Mouse (Mus musculus) C2C12 (cell line): ENCODE results near the gene Scg3. TPM values are rescaled to one million over a fixed set of nuclear protein-coding genes. Genes with fewer than 3 reads are reported as not detected.

Source experiments
- H3K27me3 ChIP-seq: one replicate; pipeline ENCODE4 v1.6.1; 2011; ENCODE audit not compliant: control insufficient read depth, insufficient read depth, insufficient read length
- H3K36me3 ChIP-seq: one replicate; pipeline ENCODE4 v1.6.1; 2011; ENCODE audit not compliant: control insufficient read depth, insufficient read depth
- H3K4me3 ChIP-seq: one replicate; pipeline ENCODE4 v1.5.1; 2011; ENCODE audit warnings: mild to moderate bottlenecking, control low read depth; ENCODE audit not compliant: poor library complexity, insufficient read depth, severe bottlenecking
- H3K79me2 ChIP-seq: one replicate; pipeline ENCODE4 v1.6.1; 2011; ENCODE audit not compliant: control insufficient read depth, insufficient read depth
- H3K79me3 ChIP-seq: one replicate; pipeline ENCODE4 v1.6.1; 2011; ENCODE audit warnings: low read depth, control low read depth
- H3ac ChIP-seq: one replicate; pipeline ENCODE3; 2011; ENCODE audit warnings: low read depth; ENCODE audit not compliant: control insufficient read depth, insufficient read length
- CEBPB ChIP-seq: IDR thresholded peaks from one replicate; pipeline ENCODE4 v1.6.1; 2011; ENCODE audit warnings: low read depth, mild to moderate bottlenecking, control low read depth, moderate library complexity
- CTCF ChIP-seq: IDR thresholded peaks from one replicate; pipeline ENCODE4 v1.5.1; 2011; ENCODE audit not compliant: control insufficient read depth, insufficient read depth, insufficient read length
- FOSL1 ChIP-seq: IDR thresholded peaks from one replicate; pipeline ENCODE4 v1.8.0; 2011; ENCODE audit warnings: mild to moderate bottlenecking, low read length; ENCODE audit not compliant: poor library complexity, insufficient read depth, severe bottlenecking
- MAX ChIP-seq: IDR thresholded peaks from one replicate; pipeline ENCODE4 v1.6.1; 2011; ENCODE audit warnings: mild to moderate bottlenecking, control low read depth
- MYOD1 ChIP-seq: IDR thresholded peaks from one replicate; pipeline ENCODE4 v1.6.1; 2011; ENCODE audit warnings: low read depth; ENCODE audit not compliant: control insufficient read depth, insufficient read length
- MYOG ChIP-seq: IDR thresholded peaks from one replicate; pipeline ENCODE4 v1.6.1; 2011; ENCODE audit not compliant: control insufficient read depth, insufficient read length; ENCODE audit errors: extremely low read depth
- USF1 ChIP-seq: IDR thresholded peaks from one replicate; pipeline ENCODE4 v1.6.1; 2011; ENCODE audit warnings: low read depth, mild to moderate bottlenecking, control low read depth, moderate library complexity
- polyA plus RNA-seq: library from polyadenylated mRNA; unstranded; fragments of >200 nt; fragmentation: generic; extraction: Trizol; gene quantifications from one replicate; pipeline ENCODE4 v1.2.1, GENCODE M21; 2012; ENCODE audit warnings: missing spikeins

Gene Scg3
- polyA plus RNA-seq, 1 experiment: not detected

DNA sequence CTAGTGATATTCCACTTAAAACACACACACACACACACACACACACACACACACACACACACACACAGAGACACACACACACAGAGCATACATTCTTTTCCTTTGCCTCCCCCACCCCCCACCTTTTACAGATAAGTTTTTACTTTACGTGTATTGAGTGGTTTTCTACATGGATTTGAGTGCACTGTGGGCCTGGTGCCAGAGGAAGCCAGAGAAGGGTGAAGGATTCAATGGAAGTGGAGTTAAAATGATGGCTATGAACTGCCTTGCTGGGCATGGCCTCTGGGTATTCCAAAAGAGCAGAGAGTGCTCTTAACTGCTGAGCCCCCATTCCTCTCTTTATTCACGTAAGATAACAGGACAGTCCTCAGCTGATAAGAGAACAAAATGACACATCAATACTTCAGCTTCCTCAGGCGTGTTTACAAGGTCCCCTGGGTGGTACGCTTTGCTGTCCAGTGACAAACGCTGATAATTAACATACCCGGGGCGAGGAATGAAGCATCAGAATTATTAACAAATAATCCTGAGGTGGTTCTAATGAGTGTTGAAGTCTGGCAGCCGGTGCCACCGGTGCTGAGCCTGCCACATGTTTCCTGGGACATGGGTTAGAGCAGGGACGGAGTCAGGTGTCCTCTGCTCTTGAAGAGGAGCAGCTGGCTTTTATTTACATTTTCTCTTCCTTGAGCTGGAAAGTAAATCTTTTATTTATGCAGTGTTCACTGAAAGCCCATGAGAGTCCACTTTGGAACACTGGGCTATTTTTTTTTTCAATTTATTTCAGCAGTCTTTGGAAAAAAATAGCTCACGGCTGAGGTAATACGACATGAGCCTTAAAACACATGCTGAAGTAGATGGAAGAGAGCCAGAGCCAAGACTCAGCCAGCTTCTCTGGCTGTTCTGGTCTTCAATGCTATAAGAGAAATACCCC lies 29.6 kb downstream of the Scg3 start:
- no peak for TF ChIP-seq FOSL1
- TF ChIP-seq CTCF: no peak
- TF ChIP-seq MYOD1: no peak
- no peak for TF ChIP-seq MAX
- no peak for TF ChIP-seq MYOG
- no peak for TF ChIP-seq USF1
- TF ChIP-seq CEBPB: no peak
- Histone ChIP-seq H3K36me3 (no peaks in the 10 kb centered on the region), H3K27me3 (no peaks in the 10 kb centered on the region), H3K4me3 (no peak overlapping the region), H3ac (no peak overlapping the region), H3K79me2 (no peaks in the 10 kb centered on the region), H3K79me3 (no peaks in the 10 kb centered on the region)

DNA sequence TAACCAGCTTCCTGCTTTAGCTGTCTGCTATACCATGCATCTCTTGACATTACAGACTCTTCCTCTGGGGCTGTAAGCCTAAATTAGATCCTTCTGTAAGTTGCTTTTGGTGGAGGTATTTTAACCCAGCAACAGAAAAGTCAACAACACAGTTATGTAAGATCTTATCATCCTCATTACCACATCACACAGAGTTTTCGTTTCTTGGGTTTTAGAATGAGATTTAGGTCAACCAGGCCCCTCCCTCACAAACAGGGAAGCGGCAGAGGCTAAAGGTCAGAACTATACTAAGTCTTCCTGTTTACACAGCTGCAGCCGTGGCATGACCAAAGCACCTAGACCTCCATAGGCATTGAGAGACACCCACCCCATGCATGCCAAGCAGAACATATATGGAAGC lies 38.5 kb downstream of the Scg3 start:
- H3K36me3 ChIP-seq: no peaks in the 10 kb centered on the region
- no peak overlapping the region for H3ac ChIP-seq
- H3K79me2 ChIP-seq: no peaks in the 10 kb centered on the region
- no peak overlapping the region for H3K4me3 ChIP-seq
- no peak for TF ChIP-seq USF1
- no peak for TF ChIP-seq MYOG
- TF ChIP-seq CEBPB: no peak
- no peak for TF ChIP-seq MYOD1
- no peak for TF ChIP-seq FOSL1
- TF ChIP-seq MAX: no peak
- no peak for TF ChIP-seq CTCF
- H3K27me3 ChIP-seq: no peaks in the 10 kb centered on the region
- H3K79me3 ChIP-seq: no peaks in the 10 kb centered on the region

DNA sequence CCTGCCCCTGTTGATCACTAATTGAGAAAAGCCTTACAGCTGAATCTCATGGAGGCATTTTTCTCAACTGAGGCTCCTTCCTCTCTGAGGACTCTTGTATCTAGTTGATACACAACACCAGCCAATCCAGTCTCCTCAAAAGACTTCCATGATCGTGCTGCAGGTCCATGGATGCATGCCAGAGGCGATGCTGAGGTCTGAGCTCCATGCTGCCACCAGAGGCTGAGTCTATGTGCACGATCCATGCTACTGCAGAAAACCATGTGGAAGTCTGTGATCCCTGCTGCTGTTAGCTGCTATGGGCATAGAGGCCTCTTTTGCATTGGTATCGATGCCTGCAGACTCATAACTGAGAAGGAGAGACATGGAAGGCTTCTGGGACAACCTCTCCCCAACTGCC lies 49.6 kb downstream of the Scg3 start:
- no peaks in the 10 kb centered on the region for H3K27me3 ChIP-seq
- TF ChIP-seq USF1 (no peak), CEBPB (no peak), MYOD1 (no peak), CTCF (no peak), FOSL1 (no peak), MAX (no peak), MYOG (no peak)
- H3K79me3 ChIP-seq: no peaks in the 10 kb centered on the region
- H3K79me2 ChIP-seq: no peaks in the 10 kb centered on the region
- no peak overlapping the region for H3ac ChIP-seq
- H3K36me3 ChIP-seq: no peaks in the 10 kb centered on the region
- H3K4me3 ChIP-seq: no peak overlapping the region

DNA sequence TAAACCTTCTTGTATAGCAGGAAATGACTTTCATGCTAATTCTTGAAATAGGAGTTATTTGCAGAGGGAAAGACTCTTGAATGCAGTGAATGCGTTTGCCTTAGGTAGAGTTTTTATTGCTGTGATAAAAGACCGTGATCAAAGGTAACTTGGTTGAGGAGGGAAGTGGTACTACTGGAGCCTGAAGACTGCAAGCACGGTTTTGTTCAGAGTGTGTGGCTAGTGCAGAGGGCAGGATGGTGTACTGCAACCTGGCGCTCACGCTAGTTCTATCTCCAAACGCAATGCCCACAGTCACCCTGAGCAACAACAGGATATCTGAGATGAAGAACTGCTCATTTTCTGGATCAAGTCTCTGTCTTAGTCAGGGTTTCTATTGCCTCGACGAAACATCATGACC lies 50.3 kb downstream of the Scg3 start:
- no peaks in the 10 kb centered on the region for H3K79me3 ChIP-seq
- H3K36me3 ChIP-seq: no peaks in the 10 kb centered on the region
- peaks cover 5% of the 10 kb centered on the region for H3K79me2 ChIP-seq
- TF ChIP-seq CEBPB: no peak
- TF ChIP-seq MAX: no peak
- TF ChIP-seq MYOG: no peak
- TF ChIP-seq MYOD1: no peak
- TF ChIP-seq FOSL1: no peak
- TF ChIP-seq CTCF: no peak
- no peak for TF ChIP-seq USF1
- no peak overlapping the region for H3ac ChIP-seq
- no peaks in the 10 kb centered on the region for H3K27me3 ChIP-seq
- H3K4me3 ChIP-seq: no peak overlapping the region

DNA sequence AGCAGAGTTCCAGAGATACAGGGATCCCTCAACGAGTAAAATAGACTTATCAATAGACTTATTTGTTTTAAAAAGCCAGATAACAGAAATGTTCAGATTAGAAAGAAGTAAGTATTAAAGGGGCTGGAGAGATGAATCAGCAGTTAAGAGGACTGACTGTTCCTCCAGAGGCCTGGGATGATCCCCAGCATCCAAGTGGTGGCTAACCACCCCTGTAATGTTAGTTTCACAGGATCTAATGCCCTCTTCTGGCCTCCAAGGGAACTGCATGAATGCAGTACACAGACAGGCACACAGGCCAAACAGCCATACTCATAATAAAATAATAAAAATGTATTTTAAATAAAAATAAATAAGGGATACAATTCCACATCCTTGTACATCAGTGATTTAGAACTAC lies 51.0 kb downstream of the Scg3 start:
- H3K79me2 ChIP-seq: peaks cover 12% of the 10 kb centered on the region
- no peaks in the 10 kb centered on the region for H3K27me3 ChIP-seq
- no peak overlapping the region for H3ac ChIP-seq
- H3K4me3 ChIP-seq: no peak overlapping the region
- H3K36me3 ChIP-seq: no peaks in the 10 kb centered on the region
- peaks cover 5% of the 10 kb centered on the region for H3K79me3 ChIP-seq
- TF ChIP-seq FOSL1 (no peak), MYOG (no peak), CTCF (no peak), CEBPB (no peak), USF1 (no peak), MAX (no peak), MYOD1 (no peak)

DNA sequence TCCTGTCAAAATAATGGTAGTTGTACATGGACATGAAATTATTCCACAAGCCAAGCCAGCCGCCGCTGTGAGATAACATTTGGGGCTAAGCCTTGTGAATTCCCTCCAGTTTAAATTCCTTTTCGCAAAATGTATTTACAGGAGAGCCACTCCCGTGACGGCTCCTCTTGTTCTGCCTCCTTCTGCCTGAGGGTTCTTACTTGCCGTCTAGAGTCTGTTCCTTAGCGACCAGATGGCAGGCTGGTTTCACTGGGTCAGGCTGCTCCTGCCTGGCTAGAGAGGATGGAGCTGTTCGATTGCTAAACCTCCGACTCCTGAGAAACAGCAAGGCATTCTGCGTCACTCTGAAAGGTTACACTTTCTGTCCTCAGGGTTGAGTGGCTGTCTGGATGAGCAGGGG lies 51.7 kb downstream of the Scg3 start:
- H3K79me3 ChIP-seq: peaks cover 5% of the 10 kb centered on the region
- TF ChIP-seq CTCF: no peak
- peaks cover 16% of the 10 kb centered on the region for H3K79me2 ChIP-seq

More for the DNA sequence above, 51.7 kb downstream of the Scg3 start:
- Histone ChIP-seq H3K4me3 (no peak overlapping the region), H3K27me3 (no peaks in the 10 kb centered on the region), H3ac (no peak overlapping the region), H3K36me3 (no peaks in the 10 kb centered on the region)
